Mouse (Mus musculus): ENCODE measurements around the gene Ranbp3. TPM values are rescaled to one million over a fixed set of nuclear protein-coding genes. Genes with fewer than 3 reads are reported as not detected.

Gene Ranbp3
- 100 to 1,000 TPM; 108 to 112 TPM for total RNA-seq (2023)

GRCm38 (mm10) chr17:56672941-56673646 is at the start of gene Ranbp3:
Ranbp3 (plus strand) TSS chr17:56673294.

GRCm38 (mm10) chr17:56626754-56627470 is 46.2 kb upstream of the Ranbp3 start, which contains the start of gene Lonp1:
Lonp1 (minus strand) TSS chr17:56626887.

GRCm38 (mm10) chr17:56627530-56628277 is 45.4 kb upstream of the Ranbp3 start, which contains the start of gene Catsperd:
Catsperd (plus strand) TSS chr17:56628143.

GRCm38 (mm10) chr17:56717363-56718058 is 44.4 kb downstream of the Ranbp3 start, which contains the start of the genes Ndufa11 and Vmac:
Ndufa11 (plus strand) TSS chr17:56717767.
Vmac (minus strand) TSS chr17:56718022.

GRCm38 (mm10) chr17:56757416-56758123 is 84.5 kb downstream of the Ranbp3 start, which contains the start of gene Nrtn:
Nrtn (minus strand) TSS chr17:56757530.

Other genes with a start within 250 kb of the Ranbp3 start
- gene Ptprs, start 196.8 kb upstream of the Ranbp3 start, total RNA-seq (2023) = 10 to 100 TPM; 15.0 to 15.7 TPM
- gene Znrf4, start 160.9 kb upstream of the Ranbp3 start, total RNA-seq (2023) = not detected
- 10 to 100 TPM; 12.4 to 13.1 TPM for gene Gm20219, start 118.9 kb upstream of the Ranbp3 start, total RNA-seq (2023)
- 100 to 1,000 TPM; 496 to 594 TPM for gene Safb2, start 88.7 kb upstream of the Ranbp3 start, total RNA-seq (2023)
- gene Safb, start 88.5 kb upstream of the Ranbp3 start, total RNA-seq (2023) = 100 to 1,000 TPM; 265 to 320 TPM
- 100 to 1,000 TPM in 1 of 2 experiments, 10 to 100 TPM in 1; 91.5 to 106 TPM for gene 2410015M20Rik, start 63.5 kb upstream of the Ranbp3 start, total RNA-seq (2023)
- gene Rpl36, start 59.9 kb upstream of the Ranbp3 start, total RNA-seq (2023) = 1,000 to 10,000 TPM; 1,417 to 1,463 TPM
- gene Lonp1, start 46.4 kb upstream of the Ranbp3 start, total RNA-seq (2023) = 10 to 100 TPM; 51.5 to 54.6 TPM
- gene Catsperd, start 45.2 kb upstream of the Ranbp3 start, total RNA-seq (2023) = under 1 TPM in 1 of 2 experiments, not detected in 1; 0.49 TPM
- gene Ndufa11, start 44.5 kb downstream of the Ranbp3 start, total RNA-seq (2023) = 10 to 100 TPM; 62.9 to 66.3 TPM
- gene Vmac, start 44.7 kb downstream of the Ranbp3 start, total RNA-seq (2023) = 10 to 100 TPM; 11.7 to 14.8 TPM
- not detected for gene Nrtn, start 84.2 kb downstream of the Ranbp3 start, total RNA-seq (2023)
- 10 to 100 TPM; 83.2 to 86.6 TPM for gene Dus3l, start 91.5 kb downstream of the Ranbp3 start, total RNA-seq (2023)
- 1 to 10 TPM in 1 of 2 experiments, under 1 TPM in 1; 0.65 to 1.7 TPM for gene Prr22, start 97.0 kb downstream of the Ranbp3 start, total RNA-seq (2023)
- 10 to 100 TPM in 1 of 2 experiments, 1 to 10 TPM in 1; 7.3 to 12.0 TPM for gene Rfx2, start 157.7 kb downstream of the Ranbp3 start, total RNA-seq (2023)
- gene Acsbg2, start 201.2 kb downstream of the Ranbp3 start, total RNA-seq (2023) = not detected
- not detected for gene 1700061G19Rik, start 202.2 kb downstream of the Ranbp3 start, total RNA-seq (2023)

Measured in B cell, adult 67 days (primary cell).